Mouse (Mus musculus): ENCODE measurements around the gene Dnah7a. TPM values are rescaled to one million over a fixed set of nuclear protein-coding genes. Genes with fewer than 3 reads are reported as not detected.

Gene Dnah7a
- polyA plus RNA-seq, 1 experiment from 2014 or later: 7.1 TPM

Small RNAs within 50 kb of the gene (microRNA-seq; reads per million reads assigned to microRNA genes)
- not detected for gene Gm25240

Other genes with a start within 250 kb of the Dnah7a start
- gene Stk17b, start 78.4 kb upstream of the Dnah7a start, polyA plus RNA-seq (2016; fragmentation: Nextera tagmentation; extraction: Ambion mirVana): 11.1 and 12.3 TPM in 2 replicates